Mouse (Mus musculus) midbrain, embryonic 16.5 days (tissue): Measurements from ENCODE around the gene Htr6. TPM values are rescaled to one million over a fixed set of nuclear protein-coding genes. Genes with fewer than 3 reads are reported as not detected.

Source experiments
- ATAC-seq: fragments of 200-750 bp; cut with Nextera tagmentation; 2 replicates; pipeline ENCODE4 v1.8.0; 2017; ENCODE audit warnings: moderate TSS enrichment
- H3K27ac ChIP-seq: fragments of 300-500 bp; sonication (generic); 2 replicates; pipeline ENCODE4 v1.5.1; 2014; ENCODE audit warnings: mild to moderate bottlenecking, low read length, mixed read lengths
- H3K27me3 ChIP-seq: fragments of 300-500 bp; sonication (generic); 2 replicates; pipeline ENCODE4 v1.6.1; 2014; ENCODE audit warnings: low read depth, low read length, mixed read lengths; ENCODE audit not compliant: control insufficient read depth, insufficient read depth
- H3K36me3 ChIP-seq: fragments of 300-500 bp; sonication (generic); 2 replicates; pipeline ENCODE4 v1.6.1; 2014; ENCODE audit warnings: mild to moderate bottlenecking, low read length, moderate library complexity, mixed read lengths; ENCODE audit not compliant: control insufficient read depth, insufficient read depth
- H3K4me1 ChIP-seq: fragments of 300-500 bp; sonication (generic); 2 replicates; pipeline ENCODE4 v1.6.1; 2014; ENCODE audit warnings: mild to moderate bottlenecking, low read length, mixed read lengths; ENCODE audit not compliant: control insufficient read depth, insufficient read depth
- H3K4me2 ChIP-seq: fragments of 300-500 bp; sonication (generic); 2 replicates; pipeline ENCODE4 v1.6.1; 2014; ENCODE audit warnings: mild to moderate bottlenecking, low read length, mixed read lengths
- H3K4me3 ChIP-seq: fragments of 300-500 bp; sonication (generic); 2 replicates; pipeline ENCODE4 v1.5.1; 2014; ENCODE audit warnings: low read depth, mild to moderate bottlenecking, low read length, moderate library complexity, mixed read lengths
- H3K9ac ChIP-seq: fragments of 300-500 bp; sonication (generic); 2 replicates; pipeline ENCODE4 v1.6.1; 2014; ENCODE audit warnings: low read depth, low read length, mixed read lengths
- H3K9me3 ChIP-seq: fragments of 300-500 bp; sonication (generic); replicated peaks from 2 replicates; pipeline ENCODE4 v1.6.1; 2014; ENCODE audit warnings: mild to moderate bottlenecking, low read length, mixed read lengths; ENCODE audit not compliant: control insufficient read depth, poor library complexity, severe bottlenecking
- WGBS: fragments of 180-500 bp; shearing (Covaris S2); extraction: QIAGEN DNeasy Blood & Tissue Kit; methylation state at CpG from one replicate; pipeline ENCODE4 v1.1.7; 2014; 5-methylcytosine and 5-hydroxymethylcytosine counted together
- polyA plus RNA-seq: library from polyadenylated mRNA; unstranded; fragments of >200 nt; fragmentation: Nextera tagmentation; extraction: Ambion mirVana; gene quantifications from 2 replicates; pipeline ENCODE4 v1.2.1, GENCODE M21; 2015

Htr6 gene
- polyA plus RNA-seq = 0.30 and 0.51 TPM in 2 replicates

DNA sequence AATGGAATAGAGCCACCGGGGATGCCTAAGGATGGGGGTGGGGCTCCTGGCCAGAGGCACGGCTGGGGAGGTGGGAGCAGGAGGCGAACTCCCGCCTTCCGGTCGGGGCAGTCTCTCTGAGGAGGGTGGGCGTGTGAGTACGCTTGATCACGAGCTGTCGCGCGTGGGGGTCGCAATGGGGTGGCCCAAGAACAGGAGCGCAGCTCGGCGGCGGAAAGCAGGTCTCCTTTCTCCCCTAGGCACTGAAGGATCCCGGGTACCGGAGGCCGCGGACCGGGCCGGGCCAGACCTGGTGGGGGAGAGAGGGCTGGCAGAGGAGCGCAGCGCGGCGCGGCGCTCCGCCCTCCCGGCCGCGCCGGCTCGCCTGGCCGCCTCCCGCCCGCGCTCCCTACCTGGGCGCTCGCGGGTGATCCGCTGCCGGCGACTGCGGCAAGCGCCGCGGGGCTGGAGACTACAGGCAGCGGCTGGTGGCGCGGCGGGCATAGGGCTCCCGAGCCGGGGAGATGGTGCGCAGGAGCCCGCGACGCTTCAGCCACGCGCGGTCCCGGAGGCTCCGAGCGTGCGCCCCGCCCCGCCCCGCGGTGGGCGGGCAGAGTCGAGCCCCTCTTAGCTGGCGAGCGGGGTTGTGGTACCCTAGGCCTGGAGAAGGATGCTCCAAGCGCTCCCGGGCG, at the start of gene Htr6:
Gene Htr6 (minus strand): TSS at position 530 of the 671 bp plus-strand sequence.
- no peaks in the 10 kb centered on the region for H3K36me3 ChIP-seq
- under 1% methylated on average over 60 of the region's 77 CpGs for WGBS
- no peak within 1 kb of the TSS for H3K27ac ChIP-seq
- H3K4me2 ChIP-seq = peak within 1 kb of the TSS; percentile 89
- H3K9ac ChIP-seq = peak within 1 kb of the TSS; percentile 75
- no peaks in the 10 kb centered on the region for H3K9me3 ChIP-seq
- peaks cover 13% of the 10 kb centered on the region for H3K4me1 ChIP-seq
- H3K4me3 ChIP-seq = peak within 1 kb of the TSS; percentile 61
- H3K27me3 ChIP-seq = peaks cover 49% of the 10 kb centered on the region
- ATAC-seq = peak; percentile 66; the same call in 1 of the 2 replicates

DNA sequence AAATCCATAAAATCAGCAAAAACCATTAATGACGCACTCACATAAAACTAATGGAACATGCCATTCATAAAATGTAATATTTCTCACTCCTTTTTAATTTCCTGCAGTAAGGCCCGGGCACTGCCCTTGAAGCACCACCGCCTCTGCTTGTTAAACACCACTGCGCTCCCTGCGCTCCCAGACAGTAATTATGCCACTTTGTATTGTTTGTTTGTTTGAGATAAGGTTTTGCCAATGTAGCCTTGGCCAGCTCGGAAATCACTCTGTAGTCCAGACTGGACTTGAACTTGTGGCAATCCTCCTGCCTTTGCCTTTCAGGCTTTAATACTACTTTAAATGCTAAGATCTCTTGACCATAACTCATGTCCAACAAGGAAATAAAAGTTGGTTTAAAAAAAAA, 49.6 kb upstream of the Htr6 start:
- Histone ChIP-seq H3K4me2 (no peak overlapping the region), H3K4me1 (peaks cover 19% of the 10 kb centered on the region), H3K9ac (no peak overlapping the region), H3K27me3 (no peaks in the 10 kb centered on the region), H3K27ac (no peak overlapping the region), H3K9me3 (no peaks in the 10 kb centered on the region), H3K4me3 (no peak overlapping the region), H3K36me3 (no peaks in the 10 kb centered on the region)
- no peak for ATAC-seq
- 90% methylated on average over 6 of the region's 6 CpGs for WGBS

DNA sequence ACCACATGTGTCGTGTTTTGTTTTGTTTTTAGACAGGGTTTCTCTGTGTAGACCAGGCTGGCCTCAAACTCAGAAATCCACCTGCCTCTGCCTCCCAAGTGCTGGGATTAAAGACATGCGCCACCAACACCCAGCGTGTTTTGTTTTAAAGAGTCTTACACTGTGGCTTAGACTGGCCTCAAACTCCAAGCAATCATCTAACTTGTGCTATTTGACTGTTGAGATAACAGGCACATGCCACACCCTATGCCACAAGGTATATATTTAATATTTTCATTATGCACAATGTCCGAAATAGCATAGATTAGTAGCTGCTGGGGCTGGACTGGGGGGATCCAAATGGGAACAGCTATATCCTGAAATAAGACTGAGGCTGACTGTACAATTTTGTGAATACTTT, 47.2 kb upstream of the Htr6 start:
- Histone ChIP-seq H3K4me1 (no peaks in the 10 kb centered on the region), H3K9me3 (no peaks in the 10 kb centered on the region), H3K9ac (no peak overlapping the region), H3K36me3 (no peaks in the 10 kb centered on the region), H3K4me3 (no peak overlapping the region), H3K27ac (no peak overlapping the region), H3K4me2 (no peak overlapping the region), H3K27me3 (no peaks in the 10 kb centered on the region)
- WGBS = 97% methylated on average over 4 of the region's 4 CpGs
- ATAC-seq = no peak

DNA sequence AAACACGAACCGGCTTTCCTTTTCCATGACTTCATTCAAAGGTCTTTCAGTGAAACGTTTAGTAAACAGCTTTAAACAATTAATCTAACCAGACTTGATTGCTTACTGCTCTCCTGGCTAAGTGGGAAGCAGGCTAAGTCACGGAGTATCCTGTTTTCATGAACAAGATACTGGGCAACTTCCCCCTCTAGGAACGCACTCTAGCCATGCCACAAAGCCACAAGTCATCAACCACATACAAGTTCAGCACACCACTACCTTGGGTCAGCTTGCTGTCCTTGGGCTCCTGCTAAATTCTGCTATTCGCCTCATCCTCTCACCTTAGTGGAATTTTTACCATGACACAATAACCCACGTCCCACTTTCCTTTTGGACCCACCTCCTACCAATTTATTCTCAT, 45.6 kb upstream of the Htr6 start:
- Histone ChIP-seq H3K27me3 (no peaks in the 10 kb centered on the region), H3K4me2 (no peak overlapping the region), H3K4me3 (no peak overlapping the region), H3K9ac (no peak overlapping the region), H3K9me3 (no peaks in the 10 kb centered on the region), H3K4me1 (no peaks in the 10 kb centered on the region), H3K36me3 (no peaks in the 10 kb centered on the region), H3K27ac (no peak overlapping the region)
- no peak for ATAC-seq
- 89% methylated on average over 7 of the region's 7 CpGs for WGBS

DNA sequence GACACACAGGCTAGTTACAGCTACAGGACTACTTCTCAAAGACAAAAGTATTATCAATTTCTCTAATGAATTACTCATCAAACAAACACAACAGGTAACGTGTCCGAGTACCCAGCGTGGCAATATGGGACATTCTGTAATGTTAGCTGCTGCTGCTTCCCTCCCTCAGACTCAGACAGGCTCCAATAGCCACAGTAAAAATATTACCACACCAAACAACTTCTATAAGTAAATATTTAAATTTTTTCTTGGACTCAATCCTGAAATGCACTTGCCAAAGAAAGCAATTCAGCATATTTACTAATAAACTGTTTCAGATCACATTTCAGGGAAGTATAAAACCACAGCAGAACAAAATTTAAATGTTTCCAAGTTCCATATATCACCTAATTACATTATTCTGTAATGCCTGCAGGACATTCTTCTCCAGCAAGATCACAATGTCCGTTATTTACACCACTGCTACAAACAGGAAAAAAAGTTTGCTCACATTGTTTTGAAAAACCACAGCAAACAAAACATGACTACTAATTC, 45.0 kb upstream of the Htr6 start:
- H3K9me3 ChIP-seq = no peaks in the 10 kb centered on the region
- no peak overlapping the region for H3K27ac ChIP-seq
- WGBS = 88% methylated on average over 4 of the region's 4 CpGs
- no peak for ATAC-seq
- H3K36me3 ChIP-seq = no peaks in the 10 kb centered on the region
- H3K9ac ChIP-seq = no peak overlapping the region
- H3K4me2 ChIP-seq = no peak overlapping the region
- H3K4me1 ChIP-seq = no peaks in the 10 kb centered on the region
- H3K4me3 ChIP-seq = no peak overlapping the region
- H3K27me3 ChIP-seq = no peaks in the 10 kb centered on the region

DNA sequence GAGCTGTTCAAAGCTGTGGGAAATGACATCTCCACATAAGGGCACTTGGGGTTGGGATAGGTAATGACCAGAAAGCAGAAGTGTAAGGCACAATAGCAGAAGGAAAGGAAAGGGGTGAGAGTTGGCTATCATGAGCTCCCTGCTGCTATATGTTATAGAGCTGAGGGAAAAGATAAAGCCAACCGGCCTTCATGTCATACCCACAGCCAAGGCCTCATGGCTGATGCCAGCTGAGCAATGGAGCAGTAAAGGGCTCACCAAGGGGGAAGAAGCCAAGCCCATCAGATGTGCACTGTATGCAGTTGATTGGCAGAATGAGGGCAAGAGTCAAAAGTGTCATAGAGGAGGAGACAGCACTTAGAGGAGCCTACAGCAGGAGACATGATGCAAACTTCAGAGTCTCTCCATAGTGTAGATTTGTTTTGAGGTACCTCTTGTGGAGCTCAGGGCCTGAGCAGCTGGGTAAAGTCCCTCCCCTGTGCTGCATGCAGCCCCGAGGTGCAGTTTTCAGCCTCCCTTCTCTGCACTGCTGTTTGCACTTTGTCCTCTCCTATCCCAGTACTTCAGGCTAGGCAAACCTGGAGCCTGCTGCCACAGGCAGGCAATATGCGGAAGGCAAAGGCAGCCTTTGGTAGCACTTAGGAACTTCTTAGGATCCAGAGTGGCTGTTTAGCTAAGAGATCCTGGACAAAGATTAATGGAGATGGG, 41.1 kb upstream of the Htr6 start:
- WGBS = 90% methylated on average over 3 of the region's 3 CpGs
- H3K27me3 ChIP-seq = no peaks in the 10 kb centered on the region
- ATAC-seq = no peak
- no peak overlapping the region for H3K4me3 ChIP-seq
- no peaks in the 10 kb centered on the region for H3K36me3 ChIP-seq
- no peak overlapping the region for H3K4me2 ChIP-seq
- H3K9ac ChIP-seq = no peak overlapping the region
- peaks cover 8% of the 10 kb centered on the region for H3K4me1 ChIP-seq
- H3K9me3 ChIP-seq = no peaks in the 10 kb centered on the region
- H3K27ac ChIP-seq = no peak overlapping the region

DNA sequence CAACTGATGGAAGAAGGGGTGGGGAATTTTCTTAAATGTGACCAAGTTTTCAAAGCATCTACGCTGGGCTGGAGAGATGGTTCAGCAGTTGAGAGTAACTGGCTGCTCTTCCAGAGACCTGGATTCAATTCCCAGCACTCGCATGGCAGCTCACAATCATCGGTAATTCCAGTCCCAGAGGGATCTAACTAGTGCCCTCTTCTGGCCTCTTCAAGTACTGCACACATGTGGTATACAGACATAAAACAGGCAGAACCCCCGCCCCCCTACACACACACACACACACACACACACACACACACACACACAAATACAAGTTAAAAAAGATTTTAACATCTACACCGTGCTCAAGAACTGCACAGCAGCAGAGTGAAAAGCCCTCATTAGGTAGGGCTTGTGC, 40.4 kb upstream of the Htr6 start:
- no peak overlapping the region for H3K27ac ChIP-seq
- H3K9me3 ChIP-seq = no peaks in the 10 kb centered on the region
- no peaks in the 10 kb centered on the region for H3K36me3 ChIP-seq
- H3K4me1 ChIP-seq = peaks cover 15% of the 10 kb centered on the region
- H3K27me3 ChIP-seq = no peaks in the 10 kb centered on the region
- H3K4me3 ChIP-seq = no peak overlapping the region
- no peak overlapping the region for H3K4me2 ChIP-seq
- ATAC-seq = no peak
- 97% methylated on average over 5 of the region's 5 CpGs for WGBS
- H3K9ac ChIP-seq = no peak overlapping the region

DNA sequence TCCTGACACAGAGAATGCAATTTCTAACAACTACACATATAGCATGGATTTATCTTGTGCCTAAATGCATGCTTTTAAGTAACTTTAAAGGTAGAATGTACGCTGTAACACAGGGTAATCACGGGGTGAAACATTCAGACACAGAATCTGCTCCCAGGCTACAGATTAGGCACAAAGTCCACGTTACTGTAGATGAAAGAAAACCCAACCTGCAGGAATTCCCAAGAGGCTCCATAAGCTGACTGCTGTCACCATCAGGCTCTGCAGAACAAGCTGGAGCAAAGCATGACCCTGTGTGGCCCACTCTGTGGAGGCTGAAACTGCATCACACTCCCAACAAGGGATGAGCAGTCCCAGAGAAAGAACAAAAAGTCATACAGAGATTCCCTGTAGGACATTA, 37.1 kb upstream of the Htr6 start:
- no peak for ATAC-seq
- 63% methylated on average over 3 of the region's 3 CpGs for WGBS

DNA sequence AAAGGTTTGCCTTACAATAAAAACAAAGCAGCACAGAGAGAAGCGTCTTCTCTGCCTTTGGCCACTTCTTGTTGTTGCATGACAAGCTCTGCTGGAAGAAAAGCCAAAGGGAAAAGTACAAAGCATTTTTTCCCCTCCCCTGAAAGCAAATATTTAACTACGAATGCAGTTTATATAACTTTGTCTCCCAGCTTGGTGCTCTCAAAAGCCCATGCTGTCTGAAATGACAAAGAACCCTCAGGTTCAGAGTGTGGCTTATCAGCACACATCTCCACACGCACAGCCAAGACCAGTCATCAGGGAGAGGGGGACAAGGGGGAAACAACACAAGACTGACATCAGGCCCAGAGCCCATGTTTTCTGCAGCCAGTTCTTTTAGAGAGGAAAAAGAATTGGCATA, 36.1 kb upstream of the Htr6 start:
- peak overlapping the region; percentile 47; the same call in 1 of the 2 replicates for H3K27ac ChIP-seq
- ATAC-seq = no peak

More for the DNA sequence above, 37.1 kb upstream of the Htr6 start:
- no peak overlapping the region for H3K27ac ChIP-seq
- H3K4me2 ChIP-seq = no peak overlapping the region
- H3K4me3 ChIP-seq = no peak overlapping the region
- H3K4me1 ChIP-seq = peaks cover 16% of the 10 kb centered on the region
- H3K36me3 ChIP-seq = no peaks in the 10 kb centered on the region
- no peak overlapping the region for H3K9ac ChIP-seq
- H3K9me3 ChIP-seq = no peaks in the 10 kb centered on the region
- no peaks in the 10 kb centered on the region for H3K27me3 ChIP-seq

More for the DNA sequence above, 36.1 kb upstream of the Htr6 start:
- Histone ChIP-seq H3K36me3 (no peaks in the 10 kb centered on the region), H3K9ac (no peak overlapping the region), H3K4me2 (no peak overlapping the region), H3K4me3 (no peak overlapping the region), H3K9me3 (no peaks in the 10 kb centered on the region), H3K27me3 (no peaks in the 10 kb centered on the region), H3K4me1 (peaks cover 16% of the 10 kb centered on the region)
- 63% methylated on average over 3 of the region's 3 CpGs for WGBS
